Mouse (Mus musculus) gastrocnemius, postnatal 4 days (tissue): Measurements from ENCODE around the gene Gm1673. TPM values are rescaled to one million over a fixed set of nuclear protein-coding genes. Genes with fewer than 3 reads are reported as not detected.
"Not testable (repeated sequence)": the region's sequence is repeated elsewhere in the genome, so short reads cannot be mapped to it uniquely, and the experiment has no call there.

Source experiments
- DNase-seq, 2 experiments: peaks; one replicate each; pipeline ENCODE4 v3.0.0; 2021 to 2022; ENCODE audit warnings: low spot score in 2 of 2, mixed read lengths in 2 of 2
- long read RNA-seq, 2 experiments: library from polyadenylated mRNA; stranded (forward); transcript quantifications; one replicate each; pipeline ENCODE4 v2.0.0; 2021
- total RNA-seq, 2 experiments: library from RNA; stranded (reverse); gene quantifications; 2 replicates each; pipeline ENCODE4 v1.2.3; 2021

Gm1673 gene
- total RNA-seq, result 1 to 10 TPM; 5.0 to 6.9 TPM
- long read RNA-seq, experiment 1, partial matches to known transcripts, result 0 of 1 reads
- long read RNA-seq, experiment 1, other reads (novel, unspliced or antisense), result 0 of 1 reads
- long read RNA-seq, experiment 2, transcript Gm1673-203 (4 exons, 511 nt), result major isoform, 6 of 12 reads
- long read RNA-seq, experiment 2, partial matches to known transcripts, result 1 of 12 reads
- long read RNA-seq, experiment 2, other reads (novel, unspliced or antisense), result 0 of 12 reads

DNA sequence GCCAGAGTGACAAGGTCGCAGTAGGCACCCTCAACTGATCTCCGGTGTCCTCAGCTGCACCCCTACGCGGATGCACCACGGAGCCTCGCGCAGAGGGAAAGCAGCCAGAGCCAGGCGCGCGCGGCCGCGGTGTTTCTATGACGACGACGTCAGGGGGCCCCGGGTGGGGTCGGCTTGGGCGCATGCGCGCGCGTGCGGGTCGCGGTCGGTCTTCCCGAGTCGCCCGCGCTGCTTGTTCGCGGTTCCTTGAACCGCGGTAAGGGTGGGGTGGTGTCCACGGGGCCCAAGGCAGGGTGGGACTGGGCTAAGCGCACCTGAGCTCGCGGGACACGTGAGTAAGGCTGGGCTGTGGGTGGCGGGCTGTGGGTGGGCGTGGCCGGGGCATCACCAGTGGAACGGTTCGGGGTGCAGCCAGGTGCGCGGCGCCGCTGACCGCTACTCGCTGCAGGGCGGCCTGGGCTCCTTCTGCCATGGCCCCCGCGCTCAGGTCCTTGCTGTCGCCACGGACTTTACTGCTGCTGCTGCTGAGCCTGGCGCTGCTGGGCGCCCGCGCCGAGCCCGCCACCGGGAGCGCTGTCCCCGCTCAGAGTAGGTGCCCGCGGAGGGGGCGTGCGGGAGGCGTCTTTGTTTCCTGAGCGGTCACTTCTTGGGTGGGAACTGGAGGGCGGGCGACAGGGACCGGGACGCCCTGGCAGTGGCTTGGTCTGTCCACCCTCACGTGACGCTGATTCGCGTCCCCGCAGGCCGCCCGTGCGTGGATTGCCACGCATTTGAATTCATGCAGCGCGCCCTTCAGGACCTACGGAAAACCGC, at the start of gene Gm1673:
TSS of gene Gm1673 (plus strand) at position 125 of the 813 bp plus-strand sequence.
- DNase-seq, result peak; percentile 77 to 86

DNA sequence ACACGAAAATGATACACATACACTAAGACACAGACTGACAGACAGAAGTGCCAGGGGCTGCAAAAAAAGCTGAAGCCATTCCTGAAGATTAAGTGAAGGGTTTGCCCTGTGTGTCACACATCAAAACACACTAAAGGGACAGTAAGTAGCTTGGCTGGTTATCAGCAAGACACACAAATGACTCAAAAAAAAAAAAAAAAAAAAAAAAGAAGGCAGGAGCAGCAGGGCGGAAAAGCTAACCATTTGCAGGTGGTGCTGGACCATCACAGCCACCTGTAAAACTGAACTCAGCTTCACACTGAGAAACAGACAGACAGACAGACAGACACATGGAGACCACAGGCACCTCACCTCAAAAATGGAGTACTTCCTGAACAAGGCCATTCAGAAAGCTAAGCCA, 49.2 kb upstream of the Gm1673 start:
- no peak for DNase-seq

GRCm38 (mm10) chr5:33934877-33935276, 48.4 kb upstream of the Gm1673 start:
- no peak for DNase-seq

DNA sequence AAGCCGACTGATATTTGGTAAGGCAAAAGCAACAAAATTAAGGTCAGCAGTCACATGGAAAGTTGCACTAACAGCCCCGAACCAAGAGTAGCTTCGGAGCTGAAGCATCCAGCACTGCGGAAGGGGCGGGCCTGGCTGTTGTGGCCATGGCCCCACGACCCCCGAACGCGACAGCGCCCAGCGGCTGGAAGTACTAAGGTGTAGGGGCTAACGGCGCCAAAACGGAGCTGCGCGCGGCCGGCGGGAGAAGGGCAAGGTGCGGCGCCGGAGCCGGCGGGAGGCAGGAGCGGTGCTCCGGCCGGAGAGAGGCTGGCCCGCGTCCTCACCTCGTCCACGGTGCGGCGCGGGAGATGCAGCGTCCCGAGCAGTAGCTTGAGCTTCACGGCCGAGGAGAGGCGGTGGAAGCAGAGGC, 47.5 kb upstream of the Gm1673 start:
- DNase-seq, result peak in 1 of 2 experiments; percentile 33

DNA sequence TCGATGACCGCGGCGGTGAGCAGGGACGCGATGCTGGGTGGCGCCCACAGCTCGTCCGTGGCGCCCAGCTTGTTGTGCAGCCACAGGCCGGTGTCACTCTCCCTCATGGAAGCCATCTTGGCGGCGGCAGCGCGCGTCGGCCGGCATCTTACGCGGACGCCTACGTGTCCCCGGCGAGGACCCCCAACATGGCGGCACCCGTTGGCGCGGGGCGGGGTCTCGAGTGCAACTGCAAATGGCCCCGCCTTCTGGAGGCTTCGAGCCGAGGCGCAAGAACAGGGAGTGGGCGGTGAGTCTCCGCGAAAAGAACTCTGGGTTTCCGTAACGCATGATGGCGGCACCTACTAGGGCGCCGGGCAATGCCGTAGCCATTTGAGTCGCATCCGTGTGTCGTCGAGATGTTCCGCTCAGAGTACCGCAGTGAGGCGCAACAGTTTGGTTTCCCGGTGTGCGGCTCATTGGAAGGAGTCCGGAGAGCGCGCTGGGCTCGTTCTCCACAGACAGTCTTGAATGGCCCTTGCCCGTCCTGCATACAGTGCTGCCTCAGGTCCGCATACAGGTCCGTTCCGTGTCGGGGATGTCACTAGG, 47.0 kb upstream of the Gm1673 start, which contains the start of gene Nelfa:
TSS of gene Nelfa (minus strand) at position 294 of the 588 bp plus-strand sequence.
- DNase-seq, result peak; percentile 98

GRCm38 (mm10) chr5:33937230-33937629, 46.0 kb upstream of the Gm1673 start:
- DNase-seq, result no peak

DNA sequence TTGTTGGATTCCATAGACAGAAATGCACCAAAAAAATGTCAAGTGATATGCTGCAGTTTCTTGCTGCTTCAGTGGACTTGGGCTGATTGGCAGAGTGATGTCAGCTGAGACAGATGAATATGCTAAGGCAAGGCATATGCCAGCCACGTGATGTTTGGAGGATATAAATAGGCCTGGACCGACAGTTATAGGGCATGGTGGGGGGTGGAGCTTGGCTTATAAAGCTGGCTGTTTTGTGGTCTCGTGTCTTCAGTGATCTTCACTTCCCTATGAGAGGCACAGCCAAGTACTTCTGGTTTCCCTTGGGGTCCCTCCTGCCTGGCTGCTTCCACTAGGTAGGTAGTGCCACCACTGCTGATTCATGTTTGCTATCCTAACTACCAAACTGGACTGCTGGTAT, 44.8 kb upstream of the Gm1673 start:
- DNase-seq, result no peak

DNA sequence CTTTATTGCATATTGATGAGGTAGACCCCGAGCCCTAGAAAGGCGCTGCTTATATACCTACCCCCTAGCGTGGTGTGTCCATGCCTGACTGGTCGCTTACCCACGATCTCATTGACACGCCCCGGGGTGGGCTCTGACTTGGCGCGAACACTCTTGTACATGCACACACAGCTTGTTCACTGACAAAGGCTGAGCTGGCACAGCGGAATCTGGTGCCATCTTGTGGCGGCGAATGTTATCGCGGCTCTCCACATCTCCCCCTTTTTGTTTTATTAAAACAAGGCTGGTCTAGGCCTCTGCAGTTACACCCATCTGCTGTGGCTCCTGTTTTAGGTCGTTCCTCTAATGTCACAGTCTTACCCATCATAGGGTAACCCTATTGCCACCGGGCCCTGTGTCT, 36.2 kb upstream of the Gm1673 start:
- DNase-seq, result not testable (repeated sequence)

DNA sequence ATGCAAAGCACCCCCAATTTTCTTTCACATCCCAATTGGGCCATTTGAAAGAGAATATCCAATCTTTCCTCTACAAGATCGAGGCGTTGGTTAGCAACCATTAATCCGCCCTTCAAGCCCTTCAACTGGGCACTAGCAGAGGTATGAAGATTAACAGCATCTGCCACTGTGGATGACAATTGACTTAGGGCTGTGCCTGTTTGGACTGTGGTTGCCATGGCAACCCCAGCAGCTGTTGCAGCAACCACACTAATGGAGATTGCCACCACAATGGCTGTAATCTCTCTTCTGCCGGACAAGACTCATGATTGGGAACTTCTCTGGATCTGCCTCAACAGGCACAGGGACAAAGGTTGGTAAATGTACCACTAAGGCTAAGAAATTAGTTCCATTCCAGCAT, 34.9 kb upstream of the Gm1673 start:
- no peak for DNase-seq

- no peak for DNase-seq
These were observed 29.6 kb upstream of the Gm1673 start for GRCm38 (mm10) chr5:33953471-33954185.

DNA sequence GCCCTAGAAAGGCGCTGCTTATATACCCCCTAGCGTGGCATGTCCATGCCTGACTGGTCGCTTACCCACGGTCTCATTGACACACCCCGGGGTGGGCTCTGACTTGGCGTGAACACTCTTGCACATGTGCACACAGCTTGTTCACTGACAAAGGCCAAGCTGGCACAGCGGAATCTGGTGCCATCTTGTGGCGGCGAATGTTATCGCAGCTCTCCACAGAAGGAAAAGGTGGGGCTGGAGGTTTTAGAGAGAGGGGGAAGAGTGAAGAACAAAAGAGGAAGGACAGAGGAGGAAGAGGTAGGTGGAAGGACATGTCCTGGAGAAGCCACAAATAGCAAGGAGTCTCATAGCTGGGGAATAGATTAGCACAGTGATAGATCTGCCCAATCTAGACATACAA, 28.9 kb upstream of the Gm1673 start:
- DNase-seq, result peak; percentile 46 to 54

- DNase-seq, result no peak
These were observed 27.4 kb upstream of the Gm1673 start for GRCm38 (mm10) chr5:33955868-33956267.

DNA sequence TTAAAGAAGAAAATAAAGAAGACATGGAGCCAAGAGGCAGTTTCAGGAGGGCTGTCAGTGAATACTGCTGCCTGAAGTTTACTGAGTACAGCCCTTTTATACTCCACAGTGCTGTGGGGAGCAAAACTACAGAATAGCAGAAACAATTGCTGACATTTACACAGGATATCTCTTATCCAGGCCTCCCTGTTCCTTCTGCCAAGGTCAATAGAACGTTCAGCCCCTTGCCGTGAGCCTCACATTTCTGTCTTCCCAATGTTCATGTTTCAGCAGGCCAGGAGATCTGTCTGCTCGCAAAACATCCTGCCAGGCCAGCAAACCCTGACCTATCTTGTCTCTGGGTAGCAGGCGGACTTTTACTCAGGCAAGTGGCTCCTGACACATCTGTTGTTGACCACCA, 23.9 kb upstream of the Gm1673 start:
- no peak for DNase-seq

DNA sequence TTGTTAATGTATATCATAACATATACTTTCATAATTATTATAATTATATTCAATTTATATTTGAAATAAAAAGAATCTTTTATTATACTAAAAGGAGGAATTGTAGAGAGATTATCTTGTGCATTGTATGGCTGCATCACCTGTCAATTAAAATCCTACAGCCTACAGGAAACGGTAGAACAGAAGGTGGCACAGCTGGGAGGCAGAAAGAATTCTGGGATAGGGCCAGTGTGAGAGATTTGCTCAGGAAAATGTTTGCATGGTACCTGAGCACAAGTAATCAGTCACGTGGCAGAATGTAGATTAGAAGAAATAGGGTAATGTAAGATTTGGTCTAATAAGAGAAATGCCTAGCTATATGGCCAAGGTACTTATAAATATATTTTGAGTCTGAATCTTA, 8.5 kb upstream of the Gm1673 start:
- no peak for DNase-seq

DNA sequence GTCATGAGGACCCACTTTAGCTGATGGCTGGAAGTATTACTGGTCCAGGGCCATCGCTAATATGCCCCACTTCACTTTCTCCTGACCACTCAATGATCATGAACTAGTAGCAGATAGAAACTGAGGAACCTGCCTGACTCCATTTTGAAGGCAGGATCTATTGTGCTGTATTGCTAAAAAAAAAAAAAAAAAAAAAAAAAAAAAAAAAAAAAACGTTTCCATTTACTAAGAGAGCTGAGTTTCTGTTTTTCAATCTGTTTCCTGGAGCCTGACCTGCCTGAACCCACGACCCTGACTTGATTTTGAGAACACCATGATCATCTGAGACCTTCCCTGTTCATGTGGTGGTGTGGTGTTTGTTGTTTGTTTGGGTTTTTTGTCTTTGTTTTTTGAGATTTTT, 7.0 kb upstream of the Gm1673 start:
- no peak for DNase-seq

DNA sequence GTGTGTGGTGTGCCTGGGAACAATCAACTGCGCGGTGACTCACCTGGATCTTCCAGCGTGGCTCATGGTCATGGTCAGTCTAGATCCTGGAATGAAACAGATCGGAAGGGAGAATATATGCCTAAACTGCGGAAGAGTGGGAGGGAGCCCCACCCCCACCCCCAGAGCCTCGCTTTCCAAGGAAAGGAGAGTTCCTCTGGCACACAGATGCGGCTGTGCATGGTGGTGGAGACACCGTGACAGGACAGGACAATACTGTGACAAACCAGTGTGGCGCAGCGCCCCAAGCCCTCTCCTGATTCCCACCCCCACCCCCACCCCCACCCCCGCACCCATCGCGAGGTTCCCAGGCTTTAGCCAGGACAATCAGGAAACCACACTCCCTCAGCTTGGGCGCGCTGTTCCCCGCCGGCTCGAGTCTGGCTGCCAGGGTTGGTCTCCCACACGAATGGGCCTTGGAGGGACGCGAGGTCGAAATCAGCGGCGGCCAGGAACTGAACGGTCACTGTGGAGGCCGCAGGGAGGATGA, 438 bp upstream of the Gm1673 start:
- DNase-seq, result no peak

DNA sequence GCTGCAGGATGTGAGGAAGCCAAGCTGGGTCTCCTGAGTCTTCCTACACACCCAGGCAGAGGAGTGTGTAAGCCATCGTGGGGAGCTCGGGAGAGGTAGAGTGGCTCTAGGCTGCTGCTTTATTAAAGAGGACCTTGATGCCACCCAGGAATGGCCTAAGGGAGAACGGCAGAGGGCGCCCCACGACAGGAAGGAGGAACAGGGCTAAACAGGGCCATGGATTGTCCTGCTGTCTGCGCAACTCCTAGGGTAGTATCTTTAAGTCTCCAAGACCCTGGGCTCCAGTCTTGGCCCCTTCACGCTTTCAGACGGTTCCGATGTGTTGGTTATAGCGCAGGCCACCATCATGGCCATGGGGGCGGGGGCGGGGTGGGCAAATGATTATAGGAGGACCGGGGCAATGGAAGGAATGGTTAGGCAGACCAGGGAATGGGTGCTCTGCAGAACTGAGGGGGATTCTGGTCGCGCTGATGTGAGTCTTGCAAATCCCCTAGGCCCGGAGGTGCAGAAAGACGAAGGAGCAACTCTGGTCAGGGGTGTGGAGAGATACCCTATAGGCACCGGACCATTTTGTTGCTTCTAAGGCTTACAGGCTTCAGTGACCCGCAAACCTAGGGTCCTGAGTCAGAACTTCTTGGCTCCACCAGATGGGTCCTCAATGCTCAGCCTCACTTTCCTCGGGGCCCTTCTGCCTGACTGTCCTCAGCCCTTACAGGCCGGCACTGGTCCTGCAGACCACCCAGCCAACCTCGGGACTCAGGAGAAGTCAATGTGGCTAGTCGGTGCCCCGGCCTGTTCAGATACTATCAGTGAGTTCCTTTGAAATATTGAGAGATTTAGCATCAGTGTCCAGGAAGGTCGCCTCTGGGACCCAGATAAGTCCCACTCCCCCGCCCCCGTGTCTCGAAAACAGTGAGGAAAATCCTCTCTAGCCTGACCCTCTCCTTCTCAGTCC, 11.7 kb downstream of the Gm1673 start:
- DNase-seq, result peak in 1 of 2 experiments; percentile 46

GRCm38 (mm10) chr5:33995843-33996693, 12.8 kb downstream of the Gm1673 start, which contains the start of gene Nat8l:
TSS of gene Nat8l (plus strand) at chr5:33995984.
- DNase-seq, result no peak

DNA sequence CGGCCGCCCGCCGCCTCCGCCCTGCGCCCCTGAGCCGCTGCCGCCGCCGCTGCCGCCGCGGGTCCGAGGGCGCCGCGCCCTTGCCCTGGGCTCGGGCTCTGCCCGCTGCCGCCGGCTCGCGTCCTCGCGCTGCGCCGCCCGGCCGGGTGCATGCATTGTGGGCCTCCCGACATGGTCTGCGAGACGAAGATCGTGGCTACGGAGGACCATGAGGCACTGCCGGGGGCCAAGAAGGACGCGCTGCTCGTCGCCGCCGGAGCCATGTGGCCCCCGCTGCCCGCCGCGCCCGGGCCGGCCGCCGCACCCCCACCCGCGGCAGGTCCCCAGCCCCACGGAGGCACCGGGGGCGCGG, 13.4 kb downstream of the Gm1673 start:
- peak in 1 of 2 experiments; percentile 32 for DNase-seq
